Mouse (Mus musculus): ENCODE measurements around the gene Tepsin.

- no peak for TF ChIP-seq CTCF (conservative IDR thresholded peaks at IDR 0.05; ENCODE audit: insufficient read depth, insufficient read length, low read depth, low read length)
- no peak for TF ChIP-seq POLR2A (IDR thresholded peaks at IDR 0.05; ENCODE audit: low read depth, low read length)
Observed at GRCm38 (mm10) chr11:120048252-120048556, 50.3 kb downstream of the Tepsin start.
